Mouse (Mus musculus): ENCODE measurements around the gene Ctdspl. TPM values are rescaled to one million over a fixed set of nuclear protein-coding genes. Genes with fewer than 3 reads are reported as not detected.

Ctdspl gene
- polyA plus RNA-seq, 1 experiment from 2014 or later: 2.5 TPM

Small RNAs within 50 kb of the gene (microRNA-seq; reads per million reads assigned to microRNA genes)
- 6.1 reads per million, percentile 20 among the genes with 10 or more reads in this experiment for gene Mir26a-1

Other genes starting within 250 kb of the Ctdspl start
- gene Vill, start 126.3 kb downstream of the Ctdspl start, polyA plus RNA-seq (2015; fragmentation: Nextera tagmentation; extraction: Ambion mirVana): 10.0 and 11.0 TPM in 2 replicates
- gene Plcd1, start 167.0 kb downstream of the Ctdspl start, polyA plus RNA-seq (2015; fragmentation: Nextera tagmentation; extraction: Ambion mirVana): 1.2 and 1.8 TPM in 2 replicates
- 0.06 TPM in 1 of 2 replicates, not detected in the other for gene Dlec1, start 176.0 kb downstream of the Ctdspl start, polyA plus RNA-seq (2015; fragmentation: Nextera tagmentation; extraction: Ambion mirVana)
- gene Acaa1b, start 230.6 kb downstream of the Ctdspl start, polyA plus RNA-seq (2015; fragmentation: Nextera tagmentation; extraction: Ambion mirVana): 19.0 and 24.7 TPM in 2 replicates
- not detected in 2 replicates for gene Gm47289, start 232.7 kb downstream of the Ctdspl start, polyA plus RNA-seq (2015; fragmentation: Nextera tagmentation; extraction: Ambion mirVana)